Mouse (Mus musculus) embryonic facial prominence, embryonic 10.5 days (tissue): Measurements from ENCODE around the gene Gm13084. TPM values are rescaled to one million over a fixed set of nuclear protein-coding genes. Genes with fewer than 3 reads are reported as not detected.
"Not testable (repeated sequence)": the region's sequence is repeated elsewhere in the genome, so short reads cannot be mapped to it uniquely, and the experiment has no call there.

ENCODE experiments used
- DNase-seq: peaks from one replicate; pipeline ENCODE4 v3.0.0-alpha.2; 2017; ENCODE audit warnings: low spot score
- H3K27ac ChIP-seq: fragments of 300-500 bp; sonication (generic); replicated peaks from 2 replicates; pipeline ENCODE4 v1.5.1; 2016; ENCODE audit warnings: mild to moderate bottlenecking
- H3K27me3 ChIP-seq: fragments of 300-500 bp; sonication (generic); replicated peaks from 2 replicates; pipeline ENCODE4 v1.6.1; 2016; ENCODE audit warnings: low read depth, mild to moderate bottlenecking; ENCODE audit not compliant: poor library complexity, severe bottlenecking
- H3K36me3 ChIP-seq: fragments of 300-500 bp; sonication (generic); replicated peaks from 2 replicates; pipeline ENCODE4 v1.6.1; 2016; ENCODE audit warnings: mild to moderate bottlenecking, moderate library complexity
- H3K4me1 ChIP-seq: fragments of 300-500 bp; sonication (generic); 2 replicates; pipeline ENCODE4 v1.6.1; 2016
- H3K4me3 ChIP-seq: fragments of 300-500 bp; sonication (generic); 2 replicates; pipeline ENCODE4 v1.5.1; 2016; ENCODE audit warnings: mild to moderate bottlenecking, moderate library complexity
- H3K9me3 ChIP-seq: fragments of 300-500 bp; sonication (generic); 2 replicates; pipeline ENCODE4 v1.6.1; 2016; ENCODE audit warnings: mild to moderate bottlenecking
- WGBS: fragments of 180-500 bp; shearing (Covaris S2); methylation state at CpG from one replicate; pipeline ENCODE4 v1.1.7; 2016; 5-methylcytosine and 5-hydroxymethylcytosine counted together
- polyA plus RNA-seq: library from polyadenylated mRNA; unstranded; fragments of >200 nt; fragmentation: Nextera tagmentation; extraction: Ambion mirVana; gene quantifications from 2 replicates; pipeline ENCODE4 v1.2.1, GENCODE M21; 2016

Gene Gm13084
- polyA plus RNA-seq = not detected in 2 replicates

GRCm38 (mm10) chr4:143815993-143816392 lies at the start of gene Gm13084:
TSS of gene Gm13084 (minus strand) at chr4:143816093.
- Histone ChIP-seq H3K4me3 (no peak within 1 kb of the TSS), H3K36me3 (no peaks in the 10 kb centered on the region), H3K27me3 (no peaks in the 10 kb centered on the region), H3K27ac (no peak within 1 kb of the TSS), H3K9me3 (peaks cover 29% of the 10 kb centered on the region; the same call in 1 of the 2 replicates), H3K4me1 (no peaks in the 10 kb centered on the region)
- DNase-seq = no peak
- WGBS = 80% methylated on average over 2 of the region's 2 CpGs

GRCm38 (mm10) chr4:143846197-143846596 lies 30.3 kb upstream of the Gm13084 start, which contains the start of gene Gm13103:
TSS of gene Gm13103 (plus strand) at chr4:143846497.
- not testable (repeated sequence) for H3K4me3 ChIP-seq

GRCm38 (mm10) chr4:143789052-143789451 lies 26.8 kb downstream of the Gm13084 start, which contains the start of gene Gm13023:
TSS of gene Gm13023 (plus strand) at chr4:143789352.
- 92% methylated on average over 3 of the region's 3 CpGs for WGBS

More at GRCm38 (mm10) chr4:143846197-143846596, 30.3 kb upstream of the Gm13084 start, which contains the start of gene Gm13103:
- DNase-seq, H3K27me3 ChIP-seq, H3K27ac ChIP-seq, H3K4me1 ChIP-seq, H3K36me3 ChIP-seq: not testable (repeated sequence)
- H3K9me3 ChIP-seq = peaks cover 39% of the 10 kb centered on the region

More at GRCm38 (mm10) chr4:143789052-143789451, 26.8 kb downstream of the Gm13084 start, which contains the start of gene Gm13023:
- H3K27ac ChIP-seq, H3K4me1 ChIP-seq, DNase-seq, H3K4me3 ChIP-seq, H3K27me3 ChIP-seq, H3K36me3 ChIP-seq: not testable (repeated sequence)
- H3K9me3 ChIP-seq = peaks cover 26% of the 10 kb centered on the region; the same call in 1 of the 2 replicates

Other genes with a start within 250 kb of the Gm13084 start
- not detected in 2 replicates for gene Gm13083, start 201.1 kb downstream of the Gm13084 start, polyA plus RNA-seq
- gene Gm13088, start 158.8 kb downstream of the Gm13084 start, polyA plus RNA-seq = not detected in 2 replicates
- gene Gm13089, start 113.4 kb downstream of the Gm13084 start, polyA plus RNA-seq = not detected in 2 replicates
- gene Gm13078, start 96.6 kb downstream of the Gm13084 start, polyA plus RNA-seq = not detected in 2 replicates
- gene Gm13023, start 26.7 kb downstream of the Gm13084 start, polyA plus RNA-seq = not detected in 2 replicates
- not detected in 2 replicates for gene Gm13103, start 30.4 kb upstream of the Gm13084 start, polyA plus RNA-seq
- gene Pramef6, start 84.3 kb upstream of the Gm13084 start, polyA plus RNA-seq = not detected in 2 replicates
- not detected in 2 replicates for gene Pramef25, start 134.9 kb upstream of the Gm13084 start, polyA plus RNA-seq
- not detected in 2 replicates for gene Gm13101, start 150.9 kb upstream of the Gm13084 start, polyA plus RNA-seq
- gene Pramef17, start 178.3 kb upstream of the Gm13084 start, polyA plus RNA-seq = not detected in 2 replicates
- gene Pramel4, start 243.0 kb upstream of the Gm13084 start, polyA plus RNA-seq = not detected in 2 replicates